Mouse (Mus musculus) myocyte (in vitro differentiated cells): Measurements from ENCODE around the gene S1pr5. TPM values are rescaled to one million over a fixed set of nuclear protein-coding genes. Genes with fewer than 3 reads are reported as not detected.

Experiments used
- H3K27me3 ChIP-seq: one replicate; pipeline ENCODE4 v1.6.1; 2011; ENCODE audit not compliant: control insufficient read depth, insufficient read depth, insufficient read length
- H3K36me3 ChIP-seq: one replicate; pipeline ENCODE4 v1.6.1; 2011; ENCODE audit not compliant: control insufficient read depth, insufficient read depth
- H3K4me2 ChIP-seq: one replicate; pipeline ENCODE4 v1.6.1; 2011; ENCODE audit warnings: low read depth, control low read depth
- H3K4me3 ChIP-seq: one replicate; pipeline ENCODE4 v1.5.1; 2011; ENCODE audit warnings: mild to moderate bottlenecking, control low read depth, moderate library complexity
- H3K79me2 ChIP-seq: one replicate; pipeline ENCODE4 v1.6.1; 2011; ENCODE audit not compliant: control insufficient read depth, insufficient read depth
- H3ac ChIP-seq: one replicate; pipeline ENCODE4 v1.6.1; 2011; ENCODE audit not compliant: control insufficient read depth, insufficient read length
- CEBPB ChIP-seq: IDR thresholded peaks from 2 replicates; pipeline ENCODE4 v1.6.1; 2011; ENCODE audit warnings: mild to moderate bottlenecking, moderate library complexity; ENCODE audit not compliant: poor library complexity, insufficient read depth, severe bottlenecking
- E2F4 ChIP-seq: IDR thresholded peaks from one replicate; pipeline ENCODE4 v1.6.1; 2011; ENCODE audit warnings: mild to moderate bottlenecking, control low read depth, moderate library complexity; ENCODE audit not compliant: insufficient read depth
- MAX ChIP-seq: IDR thresholded peaks from one replicate; pipeline ENCODE4 v1.6.1; 2011; ENCODE audit warnings: low read depth, mild to moderate bottlenecking, control low read depth
- MYOD1 ChIP-seq, 3 experiments: IDR thresholded peaks; one replicate each; pipeline ENCODE4 v1.6.1; 2011; ENCODE audit warnings: control low read depth in 2 of 3, low read depth in 2 of 3, mild to moderate bottlenecking in 2 of 3, moderate library complexity in 1 of 3; ENCODE audit not compliant: insufficient read length in 2 of 3, control insufficient read depth in 1 of 3
- MYOG ChIP-seq, 3 experiments: IDR thresholded peaks; one replicate each; pipeline ENCODE4 v1.6.1; 2011; ENCODE audit warnings: control low read depth in 2 of 3, low read depth in 2 of 3, mild to moderate bottlenecking in 2 of 3; ENCODE audit not compliant: insufficient read length in 2 of 3, control insufficient read depth in 1 of 3, insufficient read depth in 1 of 3
- POLR2A ChIP-seq: IDR thresholded peaks from one replicate; pipeline ENCODE4 v1.6.1; 2011; ENCODE audit warnings: low read depth, mild to moderate bottlenecking, control low read depth, moderate library complexity; ENCODE audit not compliant: insufficient read length
- POLR2AphosphoS2 ChIP-seq: IDR thresholded peaks from one replicate; pipeline ENCODE4 v1.6.1; 2011; ENCODE audit warnings: low read depth, control low read depth; ENCODE audit not compliant: insufficient read length
- REST ChIP-seq: IDR thresholded peaks from one replicate; pipeline ENCODE4 v1.6.1; 2011; ENCODE audit warnings: mild to moderate bottlenecking, control low read depth, moderate library complexity; ENCODE audit not compliant: insufficient read depth, insufficient read length
- SRF ChIP-seq: IDR thresholded peaks from one replicate; pipeline ENCODE4 v1.6.1; 2011; ENCODE audit warnings: low read depth; ENCODE audit not compliant: control insufficient read depth, insufficient read length
- TCF12 ChIP-seq: IDR thresholded peaks from one replicate; pipeline ENCODE4 v1.6.1; 2011; ENCODE audit warnings: mild to moderate bottlenecking, control low read depth; ENCODE audit not compliant: poor library complexity, insufficient read depth, severe bottlenecking
- TCF3 ChIP-seq: IDR thresholded peaks from one replicate; pipeline ENCODE4 v1.6.1; 2011; ENCODE audit warnings: low read depth, control low read depth; ENCODE audit not compliant: insufficient read length
- USF1 ChIP-seq: IDR thresholded peaks from one replicate; pipeline ENCODE4 v1.6.1; 2011; ENCODE audit warnings: low read depth, mild to moderate bottlenecking, control low read depth, moderate library complexity
- polyA plus RNA-seq: library from polyadenylated mRNA; unstranded; fragments of >200 nt; fragmentation: generic; extraction: Trizol; gene quantifications from one replicate; pipeline ENCODE4 v1.2.1, GENCODE M21; 2012; ENCODE audit warnings: missing spikeins

S1pr5 gene
- polyA plus RNA-seq, 1 experiment = 0.22 TPM

- TF ChIP-seq USF1 (no peak), POLR2A (no peak), MAX (no peak), MYOG (IDR thresholded peaks at IDR 0.05; ENCODE audit: control insufficient read depth in 1 of 3, insufficient read depth in 1 of 3, insufficient read length in 2 of 3, low read depth in 2 of 3) (no peak), MYOD1 (IDR thresholded peaks at IDR 0.05; ENCODE audit: control insufficient read depth in 1 of 3, insufficient read length in 2 of 3, low read depth in 2 of 3) (peak in 1 of 3 experiments; percentile 15), REST (no peak), CEBPB (no peak)
- peaks cover 40% of the 10 kb centered on the region for H3K79me2 ChIP-seq
- no peak overlapping the region for H3ac ChIP-seq
- H3K4me2 ChIP-seq = peak overlapping the region; percentile 95
- H3K36me3 ChIP-seq = peaks cover 11% of the 10 kb centered on the region
- H3K27me3 ChIP-seq = no peaks in the 10 kb centered on the region
- peak overlapping the region; percentile 91 for H3K4me3 ChIP-seq
Observed at GRCm38 (mm10) chr9:21288404-21289336, 40.4 kb upstream of the S1pr5 start.

GRCm38 (mm10) chr9:21287571-21288402, 39.5 kb upstream of the S1pr5 start, which contains the start of gene Kri1:
Gene Kri1 (minus strand): TSS chr9:21287969.
- Histone ChIP-seq H3K36me3 (peaks cover 11% of the 10 kb centered on the region), H3K27me3 (no peaks in the 10 kb centered on the region), H3K4me2 (peak within 1 kb of the TSS; percentile 95), H3ac (peak within 1 kb of the TSS; percentile 27), H3K79me2 (peaks cover 40% of the 10 kb centered on the region), H3K4me3 (peak within 1 kb of the TSS; percentile 91)
- TF ChIP-seq CEBPB (no peak), TCF12 (peak; percentile 5), POLR2A (peak; percentile 86), E2F4 (no peak), SRF (no peak), MYOD1 (IDR thresholded peaks at IDR 0.05; ENCODE audit: control insufficient read depth in 1 of 3, insufficient read length in 2 of 3, low read depth in 2 of 3) (peak in 1 of 3 experiments; percentile 58), MYOG (IDR thresholded peaks at IDR 0.05; ENCODE audit: control insufficient read depth in 1 of 3, insufficient read depth in 1 of 3, insufficient read length in 2 of 3, low read depth in 2 of 3) (peak in 2 of 3 experiments; percentile 12 to 76), POLR2AphosphoS2 (peak; percentile 91), USF1 (no peak)

- no peaks in the 10 kb centered on the region for H3K27me3 ChIP-seq
- peak overlapping the region; percentile 91 for H3K4me3 ChIP-seq
- peaks cover 40% of the 10 kb centered on the region for H3K79me2 ChIP-seq
- peak overlapping the region; percentile 86 for H3K4me2 ChIP-seq
- H3ac ChIP-seq = no peak overlapping the region
- peaks cover 11% of the 10 kb centered on the region for H3K36me3 ChIP-seq
- TF ChIP-seq TCF3 (no peak), CEBPB (no peak)
Observed at GRCm38 (mm10) chr9:21286753-21287152, 38.5 kb upstream of the S1pr5 start.

DNA sequence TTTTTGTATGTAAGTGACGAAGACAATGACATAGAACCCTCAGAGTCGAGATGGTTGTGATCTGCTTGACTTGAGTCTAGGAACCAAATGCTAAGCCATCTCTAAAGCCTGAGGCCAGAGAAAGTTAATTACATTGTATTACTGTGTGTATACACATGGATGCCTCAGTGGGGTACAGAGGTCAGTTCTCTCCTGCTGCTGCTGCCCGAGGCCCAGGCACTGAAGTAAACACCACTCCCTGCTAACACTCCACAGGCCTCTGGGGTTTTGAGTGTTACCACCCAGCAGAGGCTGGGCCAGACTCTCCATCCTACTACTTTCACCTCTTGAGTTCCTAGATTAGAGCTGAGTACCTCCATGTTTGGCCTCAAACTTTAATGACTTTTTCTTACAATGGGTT, 35.8 kb upstream of the S1pr5 start:
- TF ChIP-seq MAX (no peak), MYOG (IDR thresholded peaks at IDR 0.05; ENCODE audit: control insufficient read depth in 1 of 3, insufficient read depth in 1 of 3, insufficient read length in 2 of 3, low read depth in 2 of 3) (no peak), REST (no peak), USF1 (no peak), TCF3 (no peak), CEBPB (no peak)
- peaks cover 23% of the 10 kb centered on the region for H3K79me2 ChIP-seq
- H3K36me3 ChIP-seq = peaks cover 24% of the 10 kb centered on the region

GRCm38 (mm10) chr9:21283591-21283990, 35.3 kb upstream of the S1pr5 start:
- Histone ChIP-seq H3K36me3 (peaks cover 24% of the 10 kb centered on the region), H3ac (no peak overlapping the region), H3K27me3 (no peaks in the 10 kb centered on the region), H3K4me3 (no peak overlapping the region), H3K4me2 (no peak overlapping the region), H3K79me2 (peaks cover 19% of the 10 kb centered on the region)
- no peak for TF ChIP-seq REST
- no peak for TF ChIP-seq TCF12
- TF ChIP-seq POLR2A = no peak
- TF ChIP-seq POLR2AphosphoS2 = no peak
- TF ChIP-seq MAX = no peak
- no peak for TF ChIP-seq SRF
- TF ChIP-seq CEBPB = no peak
- TF ChIP-seq TCF3 = no peak

More for the DNA sequence above, 35.8 kb upstream of the S1pr5 start:
- no peaks in the 10 kb centered on the region for H3K27me3 ChIP-seq
- no peak overlapping the region for H3K4me2 ChIP-seq
- H3K4me3 ChIP-seq = no peak overlapping the region
- H3ac ChIP-seq = no peak overlapping the region
